Mouse (Mus musculus) common myeloid progenitor, adult 5-6 weeks (primary cell): ENCODE results near the gene Phactr2. TPM values are rescaled to one million over a fixed set of nuclear protein-coding genes. Genes with fewer than 3 reads are reported as not detected.
A peak's percentile ranks its signal among the peaks of the same experiment; 100 is the strongest.

ENCODE experiments used
- ATAC-seq: replicated peaks from 2 replicates; pipeline ENCODE4 v1.8.0; 2016; ENCODE audit warnings: low read depth, mild to moderate bottlenecking, moderate TSS enrichment, inconsistent platforms; ENCODE audit not compliant: poor library complexity, severe bottlenecking
- total RNA-seq: library from RNA; stranded (forward); fragments of 200-1000, 187-1606 nt; gene quantifications from 2 replicates; pipeline ENCODE4 v1.2.3, GENCODE M21; 2017

Gene Phactr2
- total RNA-seq, 1 experiment from 2014 or later: 27.6 TPM

DNA sequence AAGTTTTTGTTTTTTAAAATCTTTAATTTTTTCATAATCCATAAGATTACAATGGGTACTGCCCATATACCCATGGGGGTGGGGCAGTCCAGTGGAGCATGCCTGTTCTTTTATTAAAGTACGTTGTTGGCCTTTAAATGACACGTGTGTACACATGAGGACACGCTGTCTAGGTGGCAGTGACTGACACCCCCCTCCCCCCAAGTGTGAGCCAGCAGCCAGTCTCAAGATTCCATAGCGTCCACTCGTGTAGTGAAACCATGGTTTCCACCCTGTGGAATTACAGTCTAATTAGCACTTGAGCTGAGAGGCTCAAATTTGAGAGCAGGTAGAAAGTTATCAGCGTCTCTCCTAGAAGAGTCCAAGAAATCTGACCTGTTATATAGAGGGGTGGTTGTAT, 22.6 kb downstream of the Phactr2 start:
- no peak for ATAC-seq

DNA sequence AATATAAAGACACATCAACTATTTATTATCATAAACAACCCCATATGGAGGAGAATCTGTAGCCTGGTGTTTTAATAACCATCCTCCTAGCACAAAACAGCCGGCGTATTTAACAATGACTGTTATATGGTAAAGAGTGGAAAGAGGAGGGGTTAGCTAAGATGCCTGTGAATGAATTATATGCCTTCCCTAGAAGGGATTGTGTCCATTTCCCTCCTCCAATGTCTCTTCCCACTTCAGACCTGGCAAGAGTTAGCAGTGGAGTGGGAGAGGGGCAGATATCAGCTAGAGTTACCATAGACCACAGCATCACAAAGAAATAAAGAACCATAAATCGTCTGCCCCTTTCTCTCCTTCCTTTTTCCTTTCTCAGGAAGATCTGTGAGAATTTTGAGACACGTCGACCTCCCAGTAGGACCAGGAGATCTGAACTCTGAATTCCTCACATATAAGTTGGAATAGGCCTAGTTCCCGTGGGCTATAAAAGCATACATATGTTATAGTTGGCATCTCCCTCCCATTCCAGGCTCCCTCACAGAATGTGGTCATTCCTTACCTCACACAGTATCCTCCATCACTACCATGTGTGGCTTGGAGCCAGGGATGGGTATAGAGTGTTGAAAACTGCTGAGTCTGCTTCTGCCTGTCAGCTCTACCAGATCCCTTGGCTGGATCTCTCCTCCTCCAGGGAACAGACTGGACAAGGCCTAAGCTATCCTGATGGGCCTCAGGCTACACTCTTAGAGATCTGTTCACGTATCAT, 25.7 kb downstream of the Phactr2 start:
- ATAC-seq: no peak

DNA sequence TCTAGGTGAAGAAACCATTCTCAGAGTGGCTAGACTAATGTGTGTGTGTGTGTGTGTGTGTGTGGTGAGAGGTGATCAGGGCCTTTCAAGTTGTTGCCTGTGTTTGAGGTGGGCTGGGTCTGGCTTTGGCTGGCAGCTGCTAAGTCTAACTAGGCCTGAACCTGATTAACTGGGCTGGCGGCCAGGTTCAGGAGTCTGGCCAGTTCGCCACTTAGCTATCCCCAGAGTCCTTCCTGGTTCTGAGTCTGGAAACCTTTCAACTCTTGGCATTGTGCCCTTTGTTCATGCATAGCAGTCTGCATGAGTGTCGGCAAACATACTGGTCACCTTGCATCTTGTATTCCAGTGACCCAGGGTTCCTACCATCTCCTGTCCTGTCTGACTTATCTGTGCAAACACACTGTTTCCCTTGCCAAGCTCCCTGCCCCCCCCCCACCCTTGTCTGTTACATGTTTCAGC, 27.4 kb downstream of the Phactr2 start:
- ATAC-seq: peak; percentile 34

DNA sequence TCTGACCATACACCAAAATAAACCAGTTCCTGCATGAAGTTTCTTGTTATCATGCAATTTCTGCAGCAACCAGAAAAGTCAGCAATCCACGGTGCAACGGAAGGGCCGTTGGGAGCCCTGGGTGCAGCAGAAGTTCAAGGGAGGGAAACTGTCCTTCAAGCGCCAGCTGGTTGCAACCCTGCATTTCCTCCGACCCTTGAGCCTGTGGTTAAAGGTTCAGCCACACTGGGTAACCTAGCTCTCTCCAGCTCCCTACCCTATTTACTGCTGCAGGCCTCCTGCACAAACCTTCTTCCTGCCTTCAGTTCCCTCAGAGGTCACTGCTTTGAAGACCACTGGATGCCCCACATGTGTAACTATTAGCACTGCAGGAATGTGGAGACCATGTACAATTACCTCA, 30.0 kb downstream of the Phactr2 start:
- peak; percentile 53 for ATAC-seq

DNA sequence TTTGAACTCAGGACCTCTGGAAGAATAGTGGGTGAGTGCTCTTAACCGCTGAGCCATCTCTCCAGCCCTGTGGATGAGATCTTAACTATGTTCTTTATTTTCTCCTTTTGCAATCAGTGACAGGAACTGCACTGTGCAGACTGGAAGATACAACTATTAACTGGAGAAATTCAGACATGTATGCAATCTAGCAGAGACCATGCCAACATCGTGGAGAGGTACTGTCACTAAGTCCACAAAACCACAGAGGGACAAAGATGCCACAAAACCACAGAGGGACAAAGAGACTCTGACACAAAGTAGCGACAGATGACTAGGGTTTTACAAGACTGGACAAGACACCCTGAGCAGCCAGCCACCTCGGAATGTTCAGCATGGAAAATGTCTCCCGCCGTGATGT, 30.6 kb downstream of the Phactr2 start:
- peak; percentile 22 for ATAC-seq

DNA sequence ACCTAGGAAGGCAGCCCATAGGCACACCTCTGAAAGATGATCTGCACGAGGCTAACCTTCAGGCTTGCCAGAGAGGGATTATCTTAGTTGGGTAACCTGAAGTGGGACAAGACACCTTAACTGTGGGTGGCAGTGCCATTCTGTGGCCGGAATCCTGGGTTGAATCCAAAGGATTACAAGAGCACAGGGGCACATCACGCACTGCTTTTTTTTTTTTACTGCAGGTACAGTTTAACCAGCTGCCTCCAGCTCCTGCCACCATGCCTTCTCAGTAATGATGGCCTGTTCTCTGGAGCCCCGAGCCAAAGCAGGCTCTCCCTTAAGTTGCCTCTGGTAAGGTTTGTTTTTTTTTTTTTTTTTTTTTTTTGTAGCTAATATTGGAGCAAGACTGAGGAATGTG, 33.9 kb downstream of the Phactr2 start:
- no peak for ATAC-seq

DNA sequence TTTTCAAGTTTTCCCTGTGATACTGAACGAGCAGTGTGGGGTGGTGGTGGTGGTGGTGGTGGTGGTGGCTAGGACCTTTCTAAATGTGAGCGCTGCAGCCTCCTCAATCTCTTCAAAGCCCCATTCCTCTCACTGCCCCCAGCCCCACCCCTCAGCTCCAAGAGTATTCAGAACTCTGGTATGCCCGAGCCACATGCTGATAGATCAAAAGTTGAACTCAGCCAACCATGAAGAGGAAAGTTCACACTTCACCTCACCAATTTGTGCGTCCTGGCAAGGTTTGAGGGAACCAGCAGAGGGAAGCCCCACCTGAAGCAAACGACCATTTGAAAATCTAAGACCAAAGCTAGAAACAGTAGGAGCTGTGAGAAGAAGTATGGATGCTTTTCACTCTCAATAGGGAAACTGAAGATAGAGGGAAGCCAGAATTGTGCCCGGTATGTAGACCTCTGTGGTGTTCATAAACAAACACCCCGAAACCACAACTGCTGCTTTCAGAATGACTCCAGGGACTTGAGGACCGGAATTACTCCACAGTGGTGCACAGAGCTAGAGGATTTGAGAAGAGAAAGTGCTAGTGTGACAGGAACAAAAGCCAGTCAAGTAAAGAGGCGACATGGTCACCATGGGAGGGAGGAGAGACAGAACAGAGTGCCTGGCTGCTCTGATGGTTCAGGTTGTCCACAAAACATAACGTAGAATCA, 35.9 kb downstream of the Phactr2 start:
- peak; percentile 93 for ATAC-seq

DNA sequence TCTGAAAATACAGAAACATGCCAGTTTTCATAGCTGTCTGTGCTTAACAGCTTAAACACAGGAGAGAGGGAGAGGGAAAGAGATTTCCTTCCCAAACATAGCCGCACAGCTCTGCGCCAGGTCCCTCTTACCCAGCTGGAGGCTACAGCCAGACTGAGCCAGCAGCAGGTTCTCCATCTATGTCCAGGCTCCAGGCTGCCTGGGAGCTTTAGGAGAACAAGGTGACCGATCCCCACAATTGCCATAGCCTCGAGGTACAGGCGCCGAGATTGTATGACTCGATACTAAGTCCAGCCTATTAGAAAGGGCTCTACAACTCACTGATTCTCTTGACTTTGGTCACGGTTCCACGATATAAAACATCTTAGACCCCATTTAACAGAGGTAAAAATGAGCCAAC, 37.2 kb downstream of the Phactr2 start:
- ATAC-seq: no peak

DNA sequence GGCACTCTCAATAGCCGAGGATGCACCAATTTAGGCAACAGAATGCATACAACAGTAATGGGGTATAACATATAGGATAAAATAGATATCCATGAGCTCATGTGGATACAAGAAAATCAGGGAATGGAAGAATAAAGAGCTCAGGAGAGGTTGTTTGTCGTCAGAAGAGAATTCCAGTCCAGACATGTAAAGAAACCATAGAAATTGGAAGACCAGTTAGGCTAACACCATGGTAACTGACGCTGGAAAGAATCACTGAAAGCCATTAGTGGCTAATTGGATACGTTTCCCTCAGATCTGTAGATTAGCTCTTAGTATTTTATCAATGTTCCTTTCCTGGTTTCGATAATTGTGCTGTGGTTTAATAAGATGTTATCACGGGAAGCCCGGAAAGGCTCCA, 41.2 kb downstream of the Phactr2 start:
- no peak for ATAC-seq

DNA sequence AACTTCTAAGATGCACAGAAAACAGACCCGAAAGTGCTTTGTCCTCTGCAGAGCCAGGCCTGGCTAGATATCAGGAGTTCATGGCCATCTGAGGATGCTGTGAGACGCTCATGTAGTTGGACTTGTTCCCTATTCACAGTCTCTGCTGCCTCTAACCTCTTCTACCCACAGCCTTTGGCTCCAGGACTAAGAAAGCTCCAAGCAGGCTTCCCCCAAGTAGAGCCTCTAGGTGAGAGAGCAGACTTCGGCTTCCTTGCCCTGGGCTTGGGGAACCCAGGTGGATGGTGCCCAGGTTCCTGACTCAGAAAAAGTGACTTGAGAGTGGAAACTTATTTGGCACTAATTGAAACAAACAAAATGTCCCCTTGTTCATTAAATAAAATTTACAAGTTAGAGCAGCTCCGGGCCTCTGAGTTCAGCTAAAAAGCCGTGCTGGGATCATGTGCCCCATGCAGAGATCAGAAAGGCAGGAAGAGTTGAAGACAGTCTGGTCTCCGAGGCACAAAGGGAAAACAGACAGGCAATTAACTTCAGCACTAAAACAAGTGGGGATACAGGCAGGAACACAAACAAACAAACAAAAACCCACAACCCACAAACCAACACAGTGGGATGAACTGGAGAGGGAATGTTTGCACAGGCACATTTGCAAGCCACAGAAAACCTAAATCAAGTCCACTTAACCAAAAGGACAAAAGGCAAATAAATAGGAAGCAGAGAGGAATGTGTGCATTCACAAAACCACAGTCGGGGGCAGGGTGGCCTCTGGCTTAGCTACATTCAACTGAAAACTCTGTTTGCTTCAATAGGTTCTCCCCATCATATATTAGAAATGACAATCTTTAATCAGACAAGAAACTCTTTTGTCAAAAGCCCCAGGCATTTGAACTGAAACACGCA, 42.3 kb downstream of the Phactr2 start:
- no peak for ATAC-seq

DNA sequence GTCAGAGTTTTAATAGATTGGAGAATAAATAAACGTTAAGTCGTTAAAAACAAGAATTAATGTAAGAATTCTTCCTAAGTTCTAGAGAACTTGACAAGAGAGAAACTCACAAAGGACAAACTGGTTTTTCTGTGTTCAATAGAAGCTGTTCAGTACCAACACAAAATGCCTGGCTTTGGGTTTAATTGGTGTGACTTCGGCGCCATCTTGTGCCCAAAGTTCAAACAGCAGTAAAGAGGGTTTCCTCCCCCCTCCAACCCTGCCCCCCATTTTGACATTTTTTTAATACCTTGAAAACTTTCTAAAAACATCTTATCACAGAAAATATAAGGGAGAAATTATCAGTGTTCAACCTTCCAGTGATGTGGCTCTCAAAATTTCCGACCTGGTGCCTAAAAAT, 44.4 kb downstream of the Phactr2 start:
- peak; percentile 76 for ATAC-seq

DNA sequence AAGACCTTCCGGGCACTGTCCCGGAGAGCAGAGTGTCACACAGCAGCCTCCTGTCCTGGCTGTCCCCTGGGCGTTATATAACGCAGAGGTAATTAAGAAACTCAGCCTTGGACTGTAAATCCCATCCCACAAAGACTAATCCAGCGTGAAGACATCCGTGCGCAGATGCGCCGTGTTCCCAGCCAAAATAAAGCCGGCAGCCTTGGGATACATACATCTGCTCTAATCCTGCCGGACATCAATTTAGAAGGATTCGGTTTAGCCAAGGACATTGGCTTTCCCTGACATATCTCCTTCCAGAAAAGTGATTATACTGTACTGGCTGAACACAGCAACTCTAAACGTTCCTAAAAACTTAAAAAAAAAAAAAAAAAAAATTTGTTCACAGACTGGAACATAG, 45.0 kb downstream of the Phactr2 start:
- no peak for ATAC-seq

DNA sequence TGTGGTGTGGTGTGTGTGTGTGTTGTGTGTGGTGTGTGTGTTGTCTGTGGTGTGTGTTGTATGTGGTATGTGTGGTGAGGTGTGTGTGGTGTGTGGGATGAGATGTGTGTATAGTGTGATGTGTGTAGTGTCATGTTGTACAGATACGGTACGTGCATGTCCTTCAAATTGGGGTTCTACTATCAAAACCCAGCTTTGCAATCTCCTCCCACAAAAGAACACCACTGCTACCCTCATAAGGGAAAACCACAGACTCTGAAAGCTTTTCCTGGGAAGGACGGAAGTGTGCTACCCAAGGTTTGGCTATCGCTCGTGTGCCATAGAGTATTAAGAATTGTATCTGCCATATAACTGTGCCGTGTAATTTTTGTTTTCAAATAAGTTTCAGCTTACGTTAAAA, 45.7 kb downstream of the Phactr2 start:
- ATAC-seq: peak; percentile 59

DNA sequence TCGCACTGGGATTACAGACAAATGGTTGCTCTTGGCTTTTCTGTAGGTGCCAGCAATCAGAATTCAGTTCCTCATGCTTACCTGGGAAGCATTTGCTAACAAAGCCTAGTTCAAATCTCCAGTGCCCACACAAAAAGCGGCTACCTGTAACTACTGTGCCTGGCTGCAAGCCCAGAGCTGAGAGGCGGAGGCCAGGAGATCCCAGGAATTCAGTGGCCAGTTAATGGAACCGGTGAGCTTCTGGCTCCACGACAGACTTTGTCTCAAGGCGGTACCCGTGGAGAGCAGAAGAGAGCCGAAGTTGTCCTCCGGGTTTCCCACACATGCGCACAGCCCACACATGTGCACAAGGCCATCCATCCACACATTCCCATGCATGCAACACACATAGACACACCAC, 46.6 kb downstream of the Phactr2 start:
- no peak for ATAC-seq

DNA sequence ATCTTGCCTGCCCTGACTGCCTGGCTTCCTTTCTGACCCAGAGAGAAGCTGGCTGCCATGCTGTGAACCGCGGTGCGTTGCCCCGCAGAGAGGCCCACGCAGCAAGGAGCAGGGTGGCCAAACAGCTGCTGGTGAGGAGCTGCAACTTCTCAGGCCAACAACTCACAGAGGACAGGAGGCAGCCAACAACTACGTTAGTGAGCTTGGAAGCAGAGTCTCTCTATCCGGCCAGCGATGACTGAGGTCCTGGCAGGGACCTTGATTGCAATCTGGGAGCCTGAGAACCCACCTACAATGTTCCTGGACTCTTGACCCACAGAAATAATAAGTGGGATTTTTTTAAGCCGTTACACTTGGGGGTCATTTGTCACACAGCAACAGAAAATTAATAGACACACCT, 49.0 kb downstream of the Phactr2 start:
- no peak for ATAC-seq

DNA sequence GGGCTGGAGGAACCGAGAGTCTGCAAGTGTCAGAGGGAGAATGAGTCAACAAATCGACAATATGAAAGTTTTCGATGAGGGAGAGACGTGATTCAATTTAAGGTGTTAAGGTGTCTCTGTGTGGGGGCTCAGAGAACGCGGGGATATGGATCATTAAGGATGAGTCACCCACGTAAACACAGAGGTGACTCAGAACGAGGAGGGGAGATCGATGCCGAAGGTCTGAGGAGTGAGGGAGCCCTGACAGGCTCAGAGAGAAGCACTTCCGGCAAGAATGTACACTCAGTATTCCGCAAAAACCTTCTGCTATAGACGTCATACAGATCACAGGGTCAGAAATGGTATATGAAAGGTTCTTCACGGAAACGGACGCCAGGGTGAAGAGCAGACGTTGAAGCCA, 49.7 kb downstream of the Phactr2 start:
- ATAC-seq: no peak

DNA sequence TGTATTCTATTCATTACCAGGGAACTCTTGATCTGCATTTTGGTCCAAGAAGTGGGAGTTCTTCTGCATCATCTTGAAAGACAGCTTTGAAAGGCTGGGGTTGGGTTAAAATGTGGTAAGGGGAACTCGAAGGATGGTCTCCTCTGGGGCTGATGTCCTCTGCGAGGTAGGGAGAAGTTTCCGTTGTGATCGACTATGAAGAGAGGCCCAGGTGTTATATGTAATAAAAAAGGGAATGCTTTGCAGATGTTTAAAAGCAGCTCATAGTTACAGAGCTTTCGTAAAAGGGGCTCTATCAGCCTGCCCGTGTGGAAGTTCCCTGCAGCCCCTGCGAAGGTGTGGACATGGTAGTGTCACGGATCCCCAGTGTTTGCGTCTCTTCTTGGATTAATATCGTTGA, 50.2 kb downstream of the Phactr2 start:
- ATAC-seq: no peak

DNA sequence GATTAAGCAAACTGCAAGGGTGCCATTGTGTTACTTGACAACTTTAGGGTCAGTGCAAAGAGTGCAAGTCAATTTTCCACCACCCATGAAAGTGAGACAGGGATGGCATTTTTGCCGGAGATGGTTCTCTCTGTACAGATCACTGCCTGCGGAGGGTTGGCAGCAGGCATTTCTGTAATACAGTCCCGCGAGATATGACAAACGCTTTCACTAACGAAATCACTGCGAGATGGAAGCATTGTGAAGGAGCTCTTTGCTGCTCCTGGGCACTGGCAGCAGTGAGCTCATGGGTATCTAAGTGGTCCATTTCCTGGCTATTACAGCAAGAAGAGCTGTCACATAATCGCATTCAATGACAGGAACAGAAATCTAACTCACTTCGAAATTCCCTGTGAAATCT, 52.1 kb downstream of the Phactr2 start:
- no peak for ATAC-seq

DNA sequence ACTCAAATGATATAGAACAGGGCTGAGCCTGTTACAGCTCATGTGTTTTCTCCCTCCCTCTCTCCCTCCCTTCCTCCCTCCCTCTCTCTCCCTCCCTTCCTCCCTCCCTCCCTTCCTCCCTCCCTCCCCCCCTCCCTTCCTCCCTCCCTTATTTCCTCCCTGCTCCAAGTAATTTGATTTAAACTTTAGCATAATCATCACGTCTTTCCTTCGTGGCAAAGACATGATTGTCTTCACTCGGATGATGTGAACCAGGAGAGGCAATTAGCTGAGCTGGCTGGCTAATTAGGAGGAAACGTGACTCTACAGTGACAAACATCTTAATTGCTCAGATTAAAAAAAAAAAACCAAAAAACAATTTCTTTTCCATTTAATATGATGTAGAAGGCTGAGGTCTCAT, 55.0 kb downstream of the Phactr2 start:
- no peak for ATAC-seq

DNA sequence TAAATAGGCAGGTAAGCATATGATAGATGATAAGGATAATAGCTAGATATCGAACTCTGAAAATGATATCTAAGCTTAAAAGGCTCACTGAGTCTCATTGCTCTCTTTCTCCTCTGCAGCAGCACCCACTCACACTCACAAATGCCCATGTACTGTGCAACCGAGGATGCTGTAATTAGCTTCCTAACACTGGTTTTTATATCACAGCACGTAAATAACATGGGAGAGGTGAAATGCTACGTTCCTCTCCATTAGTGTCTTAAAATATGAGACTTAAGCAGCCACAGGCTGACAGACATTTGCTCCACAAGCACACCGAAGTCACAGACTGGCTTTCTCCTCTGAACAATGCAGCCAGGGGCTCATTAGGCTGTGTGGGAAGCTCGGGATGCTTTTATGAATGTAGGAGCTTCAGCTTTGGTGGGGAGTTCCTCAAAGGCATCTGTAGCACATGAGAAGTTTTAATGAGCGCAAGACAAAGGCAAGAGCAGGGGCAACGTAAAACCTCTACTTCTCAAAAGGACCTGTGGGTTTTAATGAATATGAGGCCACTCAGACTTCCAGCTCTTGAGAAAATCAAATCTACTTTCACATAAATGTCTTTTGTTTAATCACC, 58.6 kb downstream of the Phactr2 start:
- ATAC-seq: no peak
